Mouse (Mus musculus) myocyte (in vitro differentiated cells): ENCODE results near the gene Kndc1. TPM values are rescaled to one million over a fixed set of nuclear protein-coding genes. Genes with fewer than 3 reads are reported as not detected.

ENCODE experiments used
- H3K27me3 ChIP-seq: one replicate; pipeline ENCODE4 v1.6.1; 2011; ENCODE audit not compliant: control insufficient read depth, insufficient read depth, insufficient read length
- H3K36me3 ChIP-seq: one replicate; pipeline ENCODE4 v1.6.1; 2011; ENCODE audit not compliant: control insufficient read depth, insufficient read depth
- H3K4me2 ChIP-seq: one replicate; pipeline ENCODE4 v1.6.1; 2011; ENCODE audit warnings: low read depth, control low read depth
- H3K4me3 ChIP-seq: one replicate; pipeline ENCODE4 v1.5.1; 2011; ENCODE audit warnings: mild to moderate bottlenecking, control low read depth, moderate library complexity
- H3K79me2 ChIP-seq: one replicate; pipeline ENCODE4 v1.6.1; 2011; ENCODE audit not compliant: control insufficient read depth, insufficient read depth
- H3ac ChIP-seq: one replicate; pipeline ENCODE4 v1.6.1; 2011; ENCODE audit not compliant: control insufficient read depth, insufficient read length
- CEBPB ChIP-seq: IDR thresholded peaks from 2 replicates; pipeline ENCODE4 v1.6.1; 2011; ENCODE audit warnings: mild to moderate bottlenecking, moderate library complexity; ENCODE audit not compliant: poor library complexity, insufficient read depth, severe bottlenecking
- E2F4 ChIP-seq: IDR thresholded peaks from one replicate; pipeline ENCODE4 v1.6.1; 2011; ENCODE audit warnings: mild to moderate bottlenecking, control low read depth, moderate library complexity; ENCODE audit not compliant: insufficient read depth
- MAX ChIP-seq: IDR thresholded peaks from one replicate; pipeline ENCODE4 v1.6.1; 2011; ENCODE audit warnings: low read depth, mild to moderate bottlenecking, control low read depth
- MYOD1 ChIP-seq, 3 experiments: IDR thresholded peaks; one replicate each; pipeline ENCODE4 v1.6.1; 2011; ENCODE audit warnings: control low read depth in 2 of 3, low read depth in 2 of 3, mild to moderate bottlenecking in 2 of 3, moderate library complexity in 1 of 3; ENCODE audit not compliant: insufficient read length in 2 of 3, control insufficient read depth in 1 of 3
- MYOG ChIP-seq, 3 experiments: IDR thresholded peaks; one replicate each; pipeline ENCODE4 v1.6.1; 2011; ENCODE audit warnings: control low read depth in 2 of 3, low read depth in 2 of 3, mild to moderate bottlenecking in 2 of 3; ENCODE audit not compliant: insufficient read length in 2 of 3, control insufficient read depth in 1 of 3, insufficient read depth in 1 of 3
- POLR2A ChIP-seq: IDR thresholded peaks from one replicate; pipeline ENCODE4 v1.6.1; 2011; ENCODE audit warnings: low read depth, mild to moderate bottlenecking, control low read depth, moderate library complexity; ENCODE audit not compliant: insufficient read length
- POLR2AphosphoS2 ChIP-seq: IDR thresholded peaks from one replicate; pipeline ENCODE4 v1.6.1; 2011; ENCODE audit warnings: low read depth, control low read depth; ENCODE audit not compliant: insufficient read length
- REST ChIP-seq: IDR thresholded peaks from one replicate; pipeline ENCODE4 v1.6.1; 2011; ENCODE audit warnings: mild to moderate bottlenecking, control low read depth, moderate library complexity; ENCODE audit not compliant: insufficient read depth, insufficient read length
- SRF ChIP-seq: IDR thresholded peaks from one replicate; pipeline ENCODE4 v1.6.1; 2011; ENCODE audit warnings: low read depth; ENCODE audit not compliant: control insufficient read depth, insufficient read length
- TCF12 ChIP-seq: IDR thresholded peaks from one replicate; pipeline ENCODE4 v1.6.1; 2011; ENCODE audit warnings: mild to moderate bottlenecking, control low read depth; ENCODE audit not compliant: poor library complexity, insufficient read depth, severe bottlenecking
- TCF3 ChIP-seq: IDR thresholded peaks from one replicate; pipeline ENCODE4 v1.6.1; 2011; ENCODE audit warnings: low read depth, control low read depth; ENCODE audit not compliant: insufficient read length
- USF1 ChIP-seq: IDR thresholded peaks from one replicate; pipeline ENCODE4 v1.6.1; 2011; ENCODE audit warnings: low read depth, mild to moderate bottlenecking, control low read depth, moderate library complexity
- polyA plus RNA-seq: library from polyadenylated mRNA; unstranded; fragments of >200 nt; fragmentation: generic; extraction: Trizol; gene quantifications from one replicate; pipeline ENCODE4 v1.2.1, GENCODE M21; 2012; ENCODE audit warnings: missing spikeins

Kndc1 gene
- polyA plus RNA-seq, 1 experiment: 0.01 TPM

GRCm38 (mm10) chr7:139883545-139883944, 11.0 kb upstream of the Kndc1 start:
- H3K27me3 ChIP-seq: peaks cover 20% of the 10 kb centered on the region
- no peaks in the 10 kb centered on the region for H3K79me2 ChIP-seq
- no peak for TF ChIP-seq POLR2A
- TF ChIP-seq TCF12: no peak
- no peak for TF ChIP-seq CEBPB
- TF ChIP-seq MAX: no peak
- no peak for TF ChIP-seq MYOD1 (IDR thresholded peaks at IDR 0.05; ENCODE audit: control insufficient read depth in 1 of 3, insufficient read length in 2 of 3, low read depth in 2 of 3)
- TF ChIP-seq E2F4: no peak
- no peak for TF ChIP-seq POLR2AphosphoS2
- no peak for TF ChIP-seq MYOG (IDR thresholded peaks at IDR 0.05; ENCODE audit: control insufficient read depth in 1 of 3, insufficient read depth in 1 of 3, insufficient read length in 2 of 3, low read depth in 2 of 3)
- no peak for TF ChIP-seq SRF
- TF ChIP-seq TCF3: no peak
- no peak for TF ChIP-seq USF1
- TF ChIP-seq REST: no peak
- no peak overlapping the region for H3K4me2 ChIP-seq
- H3K36me3 ChIP-seq: no peaks in the 10 kb centered on the region
- H3ac ChIP-seq: no peak overlapping the region
- H3K4me3 ChIP-seq: no peak overlapping the region

GRCm38 (mm10) chr7:139891779-139892178, 2.7 kb upstream of the Kndc1 start:
- H3K4me3 ChIP-seq: no peak overlapping the region
- TF ChIP-seq CEBPB: no peak
- TF ChIP-seq MYOD1 (IDR thresholded peaks at IDR 0.05; ENCODE audit: control insufficient read depth in 1 of 3, insufficient read length in 2 of 3, low read depth in 2 of 3): peak in 2 of 3 experiments; percentile 61 to 66
- TF ChIP-seq USF1: peak; percentile 6

GRCm38 (mm10) chr7:139896271-139896670, 1.8 kb downstream of the Kndc1 start:
- no peak overlapping the region for H3K4me3 ChIP-seq
- no peaks in the 10 kb centered on the region for H3K36me3 ChIP-seq
- H3ac ChIP-seq: no peak overlapping the region
- H3K79me2 ChIP-seq: no peaks in the 10 kb centered on the region
- H3K4me2 ChIP-seq: no peak overlapping the region
- peaks cover 75% of the 10 kb centered on the region for H3K27me3 ChIP-seq
- TF ChIP-seq MYOG (IDR thresholded peaks at IDR 0.05; ENCODE audit: control insufficient read depth in 1 of 3, insufficient read depth in 1 of 3, insufficient read length in 2 of 3, low read depth in 2 of 3) (no peak), E2F4 (no peak), TCF12 (no peak), USF1 (no peak), CEBPB (no peak), REST (no peak), SRF (no peak), MYOD1 (IDR thresholded peaks at IDR 0.05; ENCODE audit: control insufficient read depth in 1 of 3, insufficient read length in 2 of 3, low read depth in 2 of 3) (no peak), POLR2A (no peak), MAX (no peak), POLR2AphosphoS2 (no peak), TCF3 (no peak)

More at GRCm38 (mm10) chr7:139891779-139892178, 2.7 kb upstream of the Kndc1 start:
- Histone ChIP-seq H3K36me3 (no peaks in the 10 kb centered on the region), H3K4me2 (no peak overlapping the region), H3K79me2 (no peaks in the 10 kb centered on the region), H3K27me3 (peaks cover 49% of the 10 kb centered on the region), H3ac (no peak overlapping the region)

GRCm38 (mm10) chr7:139896796-139897195, 2.3 kb downstream of the Kndc1 start:
- no peak overlapping the region for H3ac ChIP-seq
- H3K4me3 ChIP-seq: no peak overlapping the region
- no peaks in the 10 kb centered on the region for H3K79me2 ChIP-seq
- H3K36me3 ChIP-seq: no peaks in the 10 kb centered on the region
- peaks cover 77% of the 10 kb centered on the region for H3K27me3 ChIP-seq
- H3K4me2 ChIP-seq: no peak overlapping the region
- TF ChIP-seq TCF12: no peak
- TF ChIP-seq TCF3: no peak
- TF ChIP-seq REST: no peak
- TF ChIP-seq SRF: no peak
- TF ChIP-seq MYOD1 (IDR thresholded peaks at IDR 0.05; ENCODE audit: control insufficient read depth in 1 of 3, insufficient read length in 2 of 3, low read depth in 2 of 3): no peak
- TF ChIP-seq POLR2A: no peak
- TF ChIP-seq CEBPB: no peak
- TF ChIP-seq MAX: no peak
- no peak for TF ChIP-seq POLR2AphosphoS2

- Histone ChIP-seq H3K4me3 (no peak overlapping the region), H3K36me3 (no peaks in the 10 kb centered on the region), H3K4me2 (no peak overlapping the region), H3K79me2 (no peaks in the 10 kb centered on the region), H3K27me3 (peaks cover 71% of the 10 kb centered on the region), H3ac (no peak overlapping the region)
- TF ChIP-seq TCF12 (no peak), E2F4 (no peak), POLR2A (no peak), TCF3 (no peak), MYOG (IDR thresholded peaks at IDR 0.05; ENCODE audit: control insufficient read depth in 1 of 3, insufficient read depth in 1 of 3, insufficient read length in 2 of 3, low read depth in 2 of 3) (no peak)
Measured at GRCm38 (mm10) chr7:139898606-139899005, 4.1 kb downstream of the Kndc1 start.
